Mouse (Mus musculus): ENCODE results near the gene Neurl3. TPM values are rescaled to one million over a fixed set of nuclear protein-coding genes. Genes with fewer than 3 reads are reported as not detected.

The Neurl3 gene
- polyA plus RNA-seq, 1 experiment from 2014 or later: 8.3 TPM

DNA sequence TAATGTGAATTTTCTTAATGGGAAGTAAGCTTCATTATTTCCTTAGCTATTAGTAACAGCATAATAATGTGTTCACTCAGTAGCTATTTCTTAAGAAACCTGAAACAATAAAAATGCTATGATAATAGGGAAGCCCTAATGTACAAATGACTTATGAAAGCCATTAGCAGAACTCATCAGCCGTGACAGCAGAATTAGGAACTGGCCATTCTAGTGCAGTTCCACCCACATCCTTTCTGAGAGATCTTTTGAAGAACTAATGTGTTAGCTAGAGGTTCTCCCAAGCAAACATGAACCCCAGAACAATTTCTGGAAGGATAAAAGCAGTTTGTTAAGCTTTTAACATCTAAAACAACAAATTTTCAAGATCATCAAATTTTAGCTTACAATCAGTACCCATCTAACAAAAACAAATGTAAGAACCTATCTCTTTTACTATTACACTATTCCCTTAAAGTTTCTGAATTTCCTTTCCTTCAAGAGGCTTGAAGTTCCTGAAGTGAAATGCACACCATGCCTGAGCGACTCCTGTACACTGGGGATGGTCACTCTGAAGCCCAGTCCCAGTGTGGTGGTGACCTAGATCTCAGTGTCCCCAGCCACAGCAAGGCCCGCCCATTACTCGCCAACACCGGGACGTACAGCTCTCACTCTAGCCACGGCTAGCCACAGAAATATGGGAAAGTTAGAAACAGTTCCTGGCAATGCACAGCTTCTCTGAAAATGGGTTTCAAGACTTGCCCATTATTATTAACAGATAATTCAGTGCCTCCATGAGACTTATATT is 43.4 kb downstream of the Neurl3 start:
- H3K27me3 ChIP-seq: no peaks in the 10 kb centered on the region
- WGBS: 83% methylated on average over 7 of the region's 7 CpGs
- no peak for ATAC-seq (ENCODE audit: borderline replicate concordance, extremely low read depth, low FRiP score, low TSS enrichment)

DNA sequence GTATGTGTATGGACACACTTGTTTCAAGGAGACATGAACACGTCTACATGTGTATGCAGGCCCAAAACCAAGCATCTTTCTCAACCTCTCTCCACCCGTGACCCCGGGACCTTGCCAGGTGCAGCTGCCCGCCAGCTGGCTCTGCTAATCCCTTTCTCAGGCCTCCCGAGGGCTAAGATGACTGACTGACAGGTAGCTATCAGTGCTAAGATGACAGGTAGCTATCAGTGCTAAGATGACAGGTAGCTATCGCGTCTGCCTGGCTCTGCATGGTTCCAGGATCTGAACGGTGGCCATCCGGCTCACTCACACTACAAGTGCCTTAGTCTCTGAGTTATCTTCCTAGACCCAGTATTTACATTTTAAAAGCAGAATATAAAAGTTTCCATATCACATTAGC is 46.0 kb downstream of the Neurl3 start:
- no peak for ATAC-seq (ENCODE audit: borderline replicate concordance, extremely low read depth, low FRiP score, low TSS enrichment)
- no peak overlapping the region for H3K9ac ChIP-seq
- no peak overlapping the region for H3K4me2 ChIP-seq
- WGBS: 81% methylated on average over 9 of the region's 9 CpGs
- H3K36me3 ChIP-seq: peaks cover 34% of the 10 kb centered on the region; the same call in 1 of the 2 replicates
- no peak overlapping the region for H3K27ac ChIP-seq
- H3K9me3 ChIP-seq: no peaks in the 10 kb centered on the region
- H3K4me3 ChIP-seq: no peak overlapping the region
- no peaks in the 10 kb centered on the region for H3K4me1 ChIP-seq
- H3K27me3 ChIP-seq: no peaks in the 10 kb centered on the region

More for the DNA sequence above, 43.4 kb downstream of the Neurl3 start:
- peaks cover 29% of the 10 kb centered on the region; the same call in 1 of the 2 replicates for H3K36me3 ChIP-seq
- no peaks in the 10 kb centered on the region for H3K9me3 ChIP-seq
- no peak overlapping the region for H3K4me3 ChIP-seq
- H3K4me1 ChIP-seq: no peaks in the 10 kb centered on the region
- no peak overlapping the region for H3K4me2 ChIP-seq
- no peak overlapping the region for H3K27ac ChIP-seq
- no peak overlapping the region for H3K9ac ChIP-seq

GRCm38 (mm10) chr1:36224648-36225047 is 49.8 kb downstream of the Neurl3 start:
- Histone ChIP-seq H3K9me3 (no peaks in the 10 kb centered on the region), H3K4me2 (no peak overlapping the region), H3K4me1 (no peaks in the 10 kb centered on the region), H3K4me3 (no peak overlapping the region), H3K36me3 (peaks cover 38% of the 10 kb centered on the region; the same call in 1 of the 2 replicates), H3K27ac (no peak overlapping the region), H3K9ac (no peak overlapping the region), H3K27me3 (no peaks in the 10 kb centered on the region)
- 72% methylated on average over 3 of the region's 3 CpGs for WGBS
- no peak for ATAC-seq (ENCODE audit: borderline replicate concordance, extremely low read depth, low FRiP score, low TSS enrichment)

Other genes starting within 250 kb of the Neurl3 start
- 11.7 and 12.7 TPM in 2 replicates for gene Hs6st1, start 206.3 kb downstream of the Neurl3 start, polyA plus RNA-seq (2015; fragmentation: Nextera tagmentation; extraction: Ambion mirVana)
- gene Uggt1, start 30.0 kb downstream of the Neurl3 start, polyA plus RNA-seq (2015; fragmentation: Nextera tagmentation; extraction: Ambion mirVana): 52.6 and 57.2 TPM in 2 replicates
- 8.0 and 8.9 TPM in 2 replicates for gene Arid5a, start 33.1 kb upstream of the Neurl3 start, polyA plus RNA-seq (2015; fragmentation: Nextera tagmentation; extraction: Ambion mirVana)
- gene Kansl3, start 94.5 kb upstream of the Neurl3 start, polyA plus RNA-seq (2015; fragmentation: Nextera tagmentation; extraction: Ambion mirVana): 37.5 and 40.8 TPM in 2 replicates
- 0.57 and 0.66 TPM in 2 replicates for gene Fer1l5, start 97.6 kb upstream of the Neurl3 start, polyA plus RNA-seq (2015; fragmentation: Nextera tagmentation; extraction: Ambion mirVana)
- gene Lman2l, start 170.6 kb upstream of the Neurl3 start, polyA plus RNA-seq (2015; fragmentation: Nextera tagmentation; extraction: Ambion mirVana): 47.0 and 49.5 TPM in 2 replicates
- 10.8 and 12.5 TPM in 2 replicates for gene Cnnm4, start 196.9 kb upstream of the Neurl3 start, polyA plus RNA-seq (2015; fragmentation: Nextera tagmentation; extraction: Ambion mirVana)
- 3.2 TPM in 2 replicates for gene Cnnm3, start 237.2 kb upstream of the Neurl3 start, polyA plus RNA-seq (2015; fragmentation: Nextera tagmentation; extraction: Ambion mirVana)